Mouse (Mus musculus): ENCODE measurements at regions not wholly inside any gene's neighbourhood (a gene's known extent, or its start where the extent isn't known, plus 50 kb on each side); places are given as distances from the start of the nearest gene placed in this dataset.

GRCm38 (mm10) chr3:27046313-27046712 is 107.4 kb downstream of the Ect2 start:
- Histone ChIP-seq H3K4me2 (ENCODE audit: low read length) (no peak overlapping the region), H3K27ac (ENCODE audit: low read length) (no peak overlapping the region), H3K27me3 (ENCODE audit: control insufficient read depth, insufficient read depth, low read depth, low read length) (no peaks in the 10 kb centered on the region), H3K4me3 (ENCODE audit: low read depth, low read length) (no peak overlapping the region), H3K9me3 (replicated peaks; ENCODE audit: control insufficient read depth, low read length, poor library complexity, severe bottlenecking) (no peaks in the 10 kb centered on the region), H3K9ac (ENCODE audit: low read depth, low read length) (no peak overlapping the region), H3K36me3 (ENCODE audit: control insufficient read depth, insufficient read depth, low read length) (no peaks in the 10 kb centered on the region), H3K4me1 (ENCODE audit: control insufficient read depth, insufficient read depth, low read length) (no peaks in the 10 kb centered on the region)
- no peak for ATAC-seq

- Histone ChIP-seq H3K4me2 (ENCODE audit: low read length) (no peak overlapping the region), H3K9me3 (replicated peaks; ENCODE audit: control insufficient read depth, low read length, poor library complexity, severe bottlenecking) (no peaks in the 10 kb centered on the region), H3K27me3 (ENCODE audit: control insufficient read depth, insufficient read depth, low read depth, low read length) (no peaks in the 10 kb centered on the region), H3K4me1 (ENCODE audit: control insufficient read depth, insufficient read depth, low read length) (no peaks in the 10 kb centered on the region), H3K27ac (ENCODE audit: low read length) (no peak overlapping the region), H3K36me3 (ENCODE audit: control insufficient read depth, insufficient read depth, low read length) (no peaks in the 10 kb centered on the region), H3K4me3 (ENCODE audit: low read depth, low read length) (no peak overlapping the region), H3K9ac (ENCODE audit: low read depth, low read length) (no peak overlapping the region)
- WGBS: 64% methylated on average over 7 of the region's 7 CpGs
- ATAC-seq: peak; percentile 64; the same call in 1 of the 2 replicates
Measured at GRCm38 (mm10) chr3:27044730-27045129, 108.9 kb downstream of the Ect2 start.
